Mouse (Mus musculus) cerebellum, adult 8-10 months (tissue): Measurements from ENCODE around the gene Trpv1.
A peak's percentile ranks its signal among the peaks of the same experiment; 100 is the strongest.

Experiments used
- DNase-seq: peaks from one replicate; pipeline ENCODE4 v3.0.0; 2022

Trpv1 gene

GRCm38 (mm10) chr11:73233992-73234391 lies at the start of gene Trpv1:
Gene Trpv1, plus strand, starts transcription at chr11:73234292.
- no peak for DNase-seq

GRCm38 (mm10) chr11:73185872-73186615 lies 48.0 kb upstream of the Trpv1 start:
- no peak for DNase-seq

GRCm38 (mm10) chr11:73187231-73187630 lies 46.9 kb upstream of the Trpv1 start:
- no peak for DNase-seq

GRCm38 (mm10) chr11:73193047-73193446 lies 41.0 kb upstream of the Trpv1 start:
- DNase-seq: peak; percentile 60

GRCm38 (mm10) chr11:73194444-73194843 lies 39.6 kb upstream of the Trpv1 start:
- no peak for DNase-seq

- no peak for DNase-seq
Observed at GRCm38 (mm10) chr11:73198190-73198589, 35.9 kb upstream of the Trpv1 start.

GRCm38 (mm10) chr11:73198603-73199229 lies 35.4 kb upstream of the Trpv1 start, which contains the start of gene Ctns:
Gene Ctns, minus strand, starts transcription at chr11:73199042.
- no peak for DNase-seq

- DNase-seq: peak; percentile 96
Observed at GRCm38 (mm10) chr11:73199230-73199712, 34.8 kb upstream of the Trpv1 start, which contains the start of gene Shpk. Gene Shpk, plus strand, starts transcription at chr11:73199460.

GRCm38 (mm10) chr11:73199879-73200278 lies 34.2 kb upstream of the Trpv1 start:
- DNase-seq: no peak

GRCm38 (mm10) chr11:73201021-73201420 lies 33.1 kb upstream of the Trpv1 start:
- no peak for DNase-seq

GRCm38 (mm10) chr11:73201597-73201996 lies 32.5 kb upstream of the Trpv1 start:
- DNase-seq: no peak

GRCm38 (mm10) chr11:73203895-73204294 lies 30.2 kb upstream of the Trpv1 start:
- no peak for DNase-seq

- no peak for DNase-seq
Observed at GRCm38 (mm10) chr11:73205194-73205593, 28.9 kb upstream of the Trpv1 start.

GRCm38 (mm10) chr11:73207621-73208020 lies 26.5 kb upstream of the Trpv1 start:
- DNase-seq: no peak

- no peak for DNase-seq
Observed at GRCm38 (mm10) chr11:73213956-73214355, 20.1 kb upstream of the Trpv1 start.

GRCm38 (mm10) chr11:73219671-73220070 lies 14.4 kb upstream of the Trpv1 start:
- DNase-seq: no peak

GRCm38 (mm10) chr11:73220651-73221050 lies 13.4 kb upstream of the Trpv1 start:
- DNase-seq: no peak

GRCm38 (mm10) chr11:73222846-73223245 lies 11.2 kb upstream of the Trpv1 start:
- no peak for DNase-seq

GRCm38 (mm10) chr11:73223966-73224365 lies 10.1 kb upstream of the Trpv1 start:
- no peak for DNase-seq

- no peak for DNase-seq
Observed at GRCm38 (mm10) chr11:73225856-73226255, 8.2 kb upstream of the Trpv1 start.

- no peak for DNase-seq
Observed at GRCm38 (mm10) chr11:73228881-73229280, 5.2 kb upstream of the Trpv1 start.

GRCm38 (mm10) chr11:73230081-73230480 lies 4.0 kb upstream of the Trpv1 start:
- DNase-seq: no peak

GRCm38 (mm10) chr11:73232513-73232912 lies 1.6 kb upstream of the Trpv1 start:
- no peak for DNase-seq

- no peak for DNase-seq
Observed at GRCm38 (mm10) chr11:73235990-73236701, 2.1 kb downstream of the Trpv1 start.
